12 mouse cellular contexts compared by ENCODE assay signal in genomic region chr14:23835387-23836111, GRCm38 (mm10).
DNase-seq lines count a peak whose midpoint lies in the region; ATAC-seq lines count a peak whose summit lies in the region.
"Had no signal": no experiment of that assay in that cellular context is flagged by ENCODE, and none has a peak within 500 bp of the region (broad histone marks: within the 10 kb centered on the region; RNA-seq: fewer than 3 reads in every experiment).

No protein-coding gene starts in this region.

- H3K4me1 ChIP-seq in kidney, embryonic 14.5 days (ENCODE audit: control insufficient read depth, insufficient read depth, low read length), result peaks cover 25% of the 10 kb centered on the region
- H3K4me1 ChIP-seq: limb, embryonic 12.5 days had no signal

- ATAC-seq in kidney, embryonic 14.5 days (ENCODE audit: low FRiP score, low TSS enrichment), result peak; percentile 79

- 24% methylated on average over 10 of the region's 10 CpGs for WGBS in kidney, embryonic 14.5 days

- no peaks in the 10 kb centered on the region for H3K9me3 ChIP-seq in kidney, embryonic 14.5 days (ENCODE audit: control insufficient read depth, low read length)
- H3K9me3 ChIP-seq: limb, embryonic 12.5 days; neural tube, embryonic 12.5 days had no signal

- no peaks in the 10 kb centered on the region for H3K27me3 ChIP-seq in kidney, embryonic 14.5 days (ENCODE audit: control insufficient read depth, insufficient read depth, low read length)
- H3K27me3 ChIP-seq: limb, embryonic 12.5 days; neural tube, embryonic 12.5 days had no signal

- H3K4me3 ChIP-seq in kidney, embryonic 14.5 days (ENCODE audit: low read length), result no peak overlapping the region
- H3K4me3 ChIP-seq: erythroblast, embryonic 14.5 days; limb, embryonic 12.5 days; neural tube, embryonic 12.5 days had no signal

- no peak overlapping the region for H3K27ac ChIP-seq in kidney, embryonic 14.5 days (ENCODE audit: low read depth, low read length)
- H3K27ac ChIP-seq: limb, embryonic 12.5 days; neural tube, embryonic 12.5 days had no signal

- H3K36me3 ChIP-seq in kidney, embryonic 14.5 days (ENCODE audit: control insufficient read depth, insufficient read depth, low read length), result no peaks in the 10 kb centered on the region
- H3K36me3 ChIP-seq: limb, embryonic 12.5 days; neural tube, embryonic 12.5 days had no signal

- H3K9ac ChIP-seq in kidney, embryonic 14.5 days (ENCODE audit: low read depth, low read length), result no peak overlapping the region
- H3K9ac ChIP-seq: limb, embryonic 12.5 days; neural tube, embryonic 12.5 days had no signal

- H3K4me2 ChIP-seq in kidney, embryonic 14.5 days (replicated peaks; ENCODE audit: low read depth, low read length), result no peak overlapping the region
- H3K4me2 ChIP-seq: limb, embryonic 12.5 days; neural tube, embryonic 12.5 days had no signal

- peak; percentile 23 for DNase-seq in gastrocnemius, postnatal 25 days
- no peak for DNase-seq in gastrocnemius, adult 18-20 months (ENCODE audit: low spot score)
- peak; percentile 62 for DNase-seq in ovary, postnatal 36 days (ENCODE audit: low spot score)
- no peak for DNase-seq in ovary, postnatal 10 days (ENCODE audit: low spot score)
- DNase-seq in right cerebral cortex, postnatal 14 days, result no peak
- DNase-seq in layer of hippocampus, adult 8-10 months (ENCODE audit: low spot score in 2 of 2), result no peak
- DNase-seq in cerebellum, postnatal 36 days, result no peak
- DNase-seq: cerebellum, adult 11-12 months had no signal

Comparison
In these comparisons a context has a peak if more than half of its experiments do, and no peak if none do; other contexts are left out.
1. DNase-seq: peak in gastrocnemius, postnatal 25 days (single experiment) and ovary, postnatal 36 days (single experiment); none in gastrocnemius, adult 18-20 months (single experiment), ovary, postnatal 10 days (single experiment), right cerebral cortex, postnatal 14 days (single experiment), layer of hippocampus, adult 8-10 months (0 of 2) and cerebellum, postnatal 36 days (0 of 2).